Mouse (Mus musculus) frontal cortex, adult 2 months (tissue): Measurements from ENCODE around the gene Th. TPM values are rescaled to one million over a fixed set of nuclear protein-coding genes. Genes with fewer than 3 reads are reported as not detected.

Experiments used
- DNase-seq, 2 experiments: peaks; one replicate each; pipeline ENCODE4 v3.0.0; 2022; ENCODE audit warnings: low spot score in 1 of 2; ENCODE audit errors: extremely low spot score in 1 of 2
- polyA plus RNA-seq: library from polyadenylated mRNA; depleted of rRNA; stranded (reverse); fragments of >200 nt; gene quantifications from 2 replicates; pipeline ENCODE4 v1.2.3, GENCODE M21; 2012; rRNA removed

Gene Th
- 132 and 135 TPM in 2 replicates for polyA plus RNA-seq

GRCm38 (mm10) chr7:142931028-142931427 lies at the start of gene Th:
Gene Th (minus strand): TSS chr7:142931128.
- DNase-seq, result no peak

- no peak for DNase-seq
These were observed 38.0 kb upstream of the Th start, which contains the start of gene Ascl2 for GRCm38 (mm10) chr7:142968809-142969511. Gene Ascl2 (minus strand): TSS chr7:142969264.

- peak; percentile 3 to 73 for DNase-seq
These were observed 37.2 kb upstream of the Th start for GRCm38 (mm10) chr7:142967884-142968808.

GRCm38 (mm10) chr7:142967414-142967883 lies 36.5 kb upstream of the Th start:
- DNase-seq, result peak in 1 of 2 experiments; percentile 15

GRCm38 (mm10) chr7:142959752-142960151 lies 28.8 kb upstream of the Th start:
- DNase-seq, result no peak

- no peak for DNase-seq
These were observed 27.9 kb upstream of the Th start for GRCm38 (mm10) chr7:142958817-142959216.

GRCm38 (mm10) chr7:142956018-142956417 lies 25.1 kb upstream of the Th start:
- DNase-seq, result no peak

GRCm38 (mm10) chr7:142949568-142949967 lies 18.6 kb upstream of the Th start:
- no peak for DNase-seq

- no peak for DNase-seq
These were observed 6.7 kb upstream of the Th start for GRCm38 (mm10) chr7:142937631-142938030.

- no peak for DNase-seq
These were observed 4.8 kb upstream of the Th start for GRCm38 (mm10) chr7:142935708-142936107.

- DNase-seq, result no peak
These were observed 1.5 kb upstream of the Th start for GRCm38 (mm10) chr7:142932469-142932868.

- DNase-seq, result no peak
These were observed 1.4 kb downstream of the Th start for GRCm38 (mm10) chr7:142929516-142929915.

GRCm38 (mm10) chr7:142927293-142927692 lies 3.6 kb downstream of the Th start:
- DNase-seq, result no peak

- DNase-seq, result peak; percentile 8 to 88
These were observed 12.0 kb downstream of the Th start for GRCm38 (mm10) chr7:142918641-142919628.

GRCm38 (mm10) chr7:142917659-142918058 lies 13.3 kb downstream of the Th start:
- DNase-seq, result no peak

GRCm38 (mm10) chr7:142916178-142916577 lies 14.8 kb downstream of the Th start:
- no peak for DNase-seq

- no peak for DNase-seq
These were observed 19.2 kb downstream of the Th start for GRCm38 (mm10) chr7:142911682-142912081.

GRCm38 (mm10) chr7:142910104-142910503 lies 20.8 kb downstream of the Th start:
- DNase-seq, result no peak

- no peak for DNase-seq
These were observed 21.3 kb downstream of the Th start for GRCm38 (mm10) chr7:142909622-142910021.

GRCm38 (mm10) chr7:142905606-142906005 lies 25.3 kb downstream of the Th start:
- DNase-seq, result no peak
